Mouse (Mus musculus) stomach, embryonic 15.5 days (tissue): ENCODE data around the gene Rnaseh1. TPM values are rescaled to one million over a fixed set of nuclear protein-coding genes. Genes with fewer than 3 reads are reported as not detected.

Source experiments
- ATAC-seq: fragments of 200-750 bp; cut with Nextera tagmentation; 2 replicates; pipeline ENCODE4 v1.8.0; 2017; ENCODE audit warnings: low read depth, moderate number of reproducible peaks, moderate TSS enrichment; ENCODE audit not compliant: insufficient read depth, low FRiP score
- H3K27ac ChIP-seq: fragments of 300-500 bp; sonication (generic); 2 replicates; pipeline ENCODE4 v1.5.1; 2015; ENCODE audit warnings: mild to moderate bottlenecking, inconsistent platforms
- H3K27me3 ChIP-seq: fragments of 300-500 bp; sonication (generic); replicated peaks from 2 replicates; pipeline ENCODE4 v1.6.1; 2015; ENCODE audit warnings: inconsistent platforms
- H3K36me3 ChIP-seq: fragments of 300-500 bp; sonication (generic); 2 replicates; pipeline ENCODE4 v1.6.1; 2015; ENCODE audit warnings: inconsistent platforms
- H3K4me1 ChIP-seq: fragments of 300-500 bp; sonication (generic); 2 replicates; pipeline ENCODE4 v1.6.1; 2015; ENCODE audit warnings: inconsistent platforms
- H3K4me2 ChIP-seq: fragments of 300-500 bp; sonication (generic); 2 replicates; pipeline ENCODE4 v1.6.1; 2015; ENCODE audit warnings: mild to moderate bottlenecking, inconsistent platforms
- H3K4me3 ChIP-seq: fragments of 300-500 bp; sonication (generic); replicated peaks from 2 replicates; pipeline ENCODE4 v1.5.1; 2015; ENCODE audit warnings: inconsistent platforms
- H3K9ac ChIP-seq: fragments of 300-500 bp; sonication (generic); 2 replicates; pipeline ENCODE4 v1.6.1; 2015; ENCODE audit warnings: inconsistent platforms
- H3K9me3 ChIP-seq: fragments of 300-500 bp; sonication (generic); 2 replicates; pipeline ENCODE4 v1.6.1; 2016; ENCODE audit warnings: inconsistent platforms
- whole genome bisulfite sequencing: fragments of 180-500 bp; shearing (Covaris S2); methylation state at CpG from one replicate; pipeline ENCODE4 v1.1.7; 2015; 5-methylcytosine and 5-hydroxymethylcytosine counted together
- polyA plus RNA-seq: library from polyadenylated mRNA; unstranded; fragments of >200 nt; fragmentation: Nextera tagmentation; extraction: Ambion mirVana; gene quantifications from 2 replicates; pipeline ENCODE4 v1.2.1, GENCODE M21; 2015

Gene Rnaseh1
- polyA plus RNA-seq: 26.5 and 30.6 TPM in 2 replicates

GRCm38 (mm10) chr12:28649141-28650110 lies at the start of gene Rnaseh1:
Gene Rnaseh1 (plus strand): TSS chr12:28649602.
- H3K9me3 ChIP-seq: no peaks in the 10 kb centered on the region
- no peaks in the 10 kb centered on the region for H3K27me3 ChIP-seq
- 0 out of 2 replicates have a peak, but pooled peaks cover 7% of the 10 kb centered on the region for H3K4me1 ChIP-seq
- H3K4me2 ChIP-seq: peak within 1 kb of the TSS; percentile 63
- H3K27ac ChIP-seq: peak within 1 kb of the TSS; percentile 37
- H3K9ac ChIP-seq: peak within 1 kb of the TSS; percentile 49
- peak; percentile 91 for ATAC-seq
- peak within 1 kb of the TSS; percentile 72 for H3K4me3 ChIP-seq
- WGBS: 2% methylated on average over 52 of the region's 52 CpGs
- H3K36me3 ChIP-seq: 0 out of 2 replicates have a peak, but pooled peaks cover 3% of the 10 kb centered on the region

- no peaks in the 10 kb centered on the region for H3K27me3 ChIP-seq
- no peak overlapping the region for H3K27ac ChIP-seq
- H3K4me2 ChIP-seq: no peak overlapping the region
- ATAC-seq: no peak
- WGBS: 25% methylated on average over 4 of the region's 4 CpGs
- no peak overlapping the region for H3K4me3 ChIP-seq
- H3K36me3 ChIP-seq: no peaks in the 10 kb centered on the region
- H3K9me3 ChIP-seq: no peaks in the 10 kb centered on the region
- H3K4me1 ChIP-seq: no peaks in the 10 kb centered on the region
- no peak overlapping the region for H3K9ac ChIP-seq
Measured at GRCm38 (mm10) chr12:28602259-28602658, 47.1 kb upstream of the Rnaseh1 start.

- no peaks in the 10 kb centered on the region for H3K4me1 ChIP-seq
- no peak for ATAC-seq
- no peak overlapping the region for H3K9ac ChIP-seq
- H3K9me3 ChIP-seq: no peaks in the 10 kb centered on the region
- 67% methylated on average over 1 of the region's 1 CpGs for WGBS
- no peak overlapping the region for H3K27ac ChIP-seq
- no peaks in the 10 kb centered on the region for H3K36me3 ChIP-seq
- no peaks in the 10 kb centered on the region for H3K27me3 ChIP-seq
- H3K4me3 ChIP-seq: no peak overlapping the region
- no peak overlapping the region for H3K4me2 ChIP-seq
Measured at GRCm38 (mm10) chr12:28603494-28603893, 45.9 kb upstream of the Rnaseh1 start.

- Histone ChIP-seq H3K9ac (no peak overlapping the region), H3K27ac (no peak overlapping the region), H3K4me1 (no peaks in the 10 kb centered on the region), H3K4me2 (no peak overlapping the region), H3K36me3 (no peaks in the 10 kb centered on the region), H3K9me3 (no peaks in the 10 kb centered on the region), H3K27me3 (no peaks in the 10 kb centered on the region), H3K4me3 (no peak overlapping the region)
- WGBS: 64% methylated on average over 17 of the region's 17 CpGs
- no peak for ATAC-seq
Measured at GRCm38 (mm10) chr12:28607546-28608305, 41.7 kb upstream of the Rnaseh1 start.

GRCm38 (mm10) chr12:28612391-28612790 lies 37.0 kb upstream of the Rnaseh1 start:
- Histone ChIP-seq H3K27me3 (no peaks in the 10 kb centered on the region), H3K4me1 (no peaks in the 10 kb centered on the region), H3K4me2 (no peak overlapping the region), H3K27ac (no peak overlapping the region), H3K9me3 (no peaks in the 10 kb centered on the region), H3K36me3 (no peaks in the 10 kb centered on the region), H3K4me3 (no peak overlapping the region), H3K9ac (no peak overlapping the region)
- 33% methylated on average over 6 of the region's 6 CpGs for WGBS
- ATAC-seq: no peak

- Histone ChIP-seq H3K4me1 (no peaks in the 10 kb centered on the region), H3K27me3 (no peaks in the 10 kb centered on the region)
- WGBS: 74% methylated on average over 7 of the region's 7 CpGs
Measured at GRCm38 (mm10) chr12:28614401-28614800, 35.0 kb upstream of the Rnaseh1 start.

GRCm38 (mm10) chr12:28617297-28617696 lies 32.1 kb upstream of the Rnaseh1 start:
- no peak overlapping the region for H3K4me2 ChIP-seq
- WGBS: 56% methylated on average over 4 of the region's 4 CpGs
- ATAC-seq: no peak
- no peak overlapping the region for H3K4me3 ChIP-seq
- H3K9ac ChIP-seq: no peak overlapping the region
- H3K36me3 ChIP-seq: no peaks in the 10 kb centered on the region
- H3K9me3 ChIP-seq: no peaks in the 10 kb centered on the region
- H3K4me1 ChIP-seq: peaks cover 9% of the 10 kb centered on the region
- H3K27ac ChIP-seq: no peak overlapping the region
- no peaks in the 10 kb centered on the region for H3K27me3 ChIP-seq

More at GRCm38 (mm10) chr12:28614401-28614800, 35.0 kb upstream of the Rnaseh1 start:
- no peak for ATAC-seq
- H3K27ac ChIP-seq: no peak overlapping the region
- no peak overlapping the region for H3K4me2 ChIP-seq
- no peak overlapping the region for H3K4me3 ChIP-seq
- no peak overlapping the region for H3K9ac ChIP-seq
- H3K36me3 ChIP-seq: no peaks in the 10 kb centered on the region
- H3K9me3 ChIP-seq: no peaks in the 10 kb centered on the region

- no peaks in the 10 kb centered on the region for H3K9me3 ChIP-seq
- no peak for ATAC-seq
- no peak overlapping the region for H3K27ac ChIP-seq
- no peak overlapping the region for H3K9ac ChIP-seq
- H3K4me3 ChIP-seq: no peak overlapping the region
- H3K4me2 ChIP-seq: no peak overlapping the region
- H3K4me1 ChIP-seq: peaks cover 10% of the 10 kb centered on the region
- 10% methylated on average over 7 of the region's 7 CpGs for WGBS
- H3K27me3 ChIP-seq: no peaks in the 10 kb centered on the region
- no peaks in the 10 kb centered on the region for H3K36me3 ChIP-seq
Measured at GRCm38 (mm10) chr12:28621451-28622166, 27.8 kb upstream of the Rnaseh1 start.

GRCm38 (mm10) chr12:28622167-28622532 lies 27.3 kb upstream of the Rnaseh1 start:
- no peak for ATAC-seq
- Histone ChIP-seq H3K4me1 (peaks cover 10% of the 10 kb centered on the region), H3K27me3 (no peaks in the 10 kb centered on the region), H3K4me3 (no peak overlapping the region), H3K36me3 (no peaks in the 10 kb centered on the region), H3K9ac (no peak overlapping the region), H3K27ac (no peak overlapping the region), H3K4me2 (no peak overlapping the region), H3K9me3 (no peaks in the 10 kb centered on the region)
- WGBS: 18% methylated on average over 5 of the region's 5 CpGs

GRCm38 (mm10) chr12:28622641-28623040 lies 26.8 kb upstream of the Rnaseh1 start:
- Histone ChIP-seq H3K9ac (no peak overlapping the region), H3K4me2 (no peak overlapping the region), H3K4me1 (peaks cover 10% of the 10 kb centered on the region), H3K27ac (no peak overlapping the region), H3K27me3 (no peaks in the 10 kb centered on the region), H3K9me3 (no peaks in the 10 kb centered on the region), H3K36me3 (no peaks in the 10 kb centered on the region), H3K4me3 (no peak overlapping the region)
- 63% methylated on average over 1 of the region's 1 CpGs for WGBS
- ATAC-seq: no peak

GRCm38 (mm10) chr12:28623195-28623594 lies 26.2 kb upstream of the Rnaseh1 start, which contains the start of gene Colec11:
Gene Colec11 (minus strand): TSS chr12:28623377.
- Histone ChIP-seq H3K27ac (no peak within 1 kb of the TSS), H3K9me3 (no peaks in the 10 kb centered on the region), H3K4me2 (no peak within 1 kb of the TSS), H3K36me3 (no peaks in the 10 kb centered on the region), H3K4me3 (no peak within 1 kb of the TSS), H3K27me3 (no peaks in the 10 kb centered on the region), H3K9ac (no peak within 1 kb of the TSS), H3K4me1 (peaks cover 10% of the 10 kb centered on the region)
- 0 out of 2 replicates have a peak, but pooled peaks have one; percentile 25 for ATAC-seq
- WGBS: 21% methylated on average over 5 of the region's 5 CpGs
